Mouse (Mus musculus): Measurements from ENCODE around the gene Adamts18. TPM values are rescaled to one million over a fixed set of nuclear protein-coding genes. Genes with fewer than 3 reads are reported as not detected.

Adamts18 gene
- polyA plus RNA-seq, 1 experiment from 2014 or later = 2.3 TPM

GRCm38 (mm10) chr8:113687889-113688542 is 160.5 kb downstream of the Adamts18 start:
- Histone ChIP-seq H3K4me2 (replicated peaks) (no peak overlapping the region), H3K27ac (no peak overlapping the region), H3K9me3 (ENCODE audit: control insufficient read depth, low read length) (0 out of 2 replicates have a peak, but pooled peaks cover 7% of the 10 kb centered on the region), H3K4me1 (replicated peaks; ENCODE audit: control insufficient read depth, insufficient read depth, low read length) (peaks cover 3% of the 10 kb centered on the region; the same call in 1 of the 2 replicates), H3K9ac (no peak overlapping the region), H3K4me3 (replicated peaks; ENCODE audit: low read length) (no peak overlapping the region), H3K27me3 (ENCODE audit: control insufficient read depth, insufficient read depth, low read length) (no peaks in the 10 kb centered on the region), H3K36me3 (replicated peaks; ENCODE audit: control insufficient read depth, insufficient read depth) (no peaks in the 10 kb centered on the region)
- ATAC-seq (ENCODE audit: low FRiP score) = peak; percentile 17; the same call in 1 of the 2 replicates
- 78% methylated on average over 17 of the region's 17 CpGs for WGBS
- DNase-seq (ENCODE audit: low spot score) = peak; percentile 52

- no peak overlapping the region for H3K4me2 ChIP-seq (replicated peaks)
- ATAC-seq (ENCODE audit: low FRiP score) (no peak), DNase-seq (ENCODE audit: low spot score) (no peak)
- 0 out of 2 replicates have a peak, but pooled peaks cover 6% of the 10 kb centered on the region for H3K9me3 ChIP-seq (ENCODE audit: control insufficient read depth, low read length)
- H3K9ac ChIP-seq = no peak overlapping the region
- H3K4me1 ChIP-seq (replicated peaks; ENCODE audit: control insufficient read depth, insufficient read depth, low read length) = no peaks in the 10 kb centered on the region
- no peak overlapping the region for H3K27ac ChIP-seq
- H3K36me3 ChIP-seq (replicated peaks; ENCODE audit: control insufficient read depth, insufficient read depth) = no peaks in the 10 kb centered on the region
- 71% methylated on average over 3 of the region's 3 CpGs for WGBS
- no peaks in the 10 kb centered on the region for H3K27me3 ChIP-seq (ENCODE audit: control insufficient read depth, insufficient read depth, low read length)
- H3K4me3 ChIP-seq (replicated peaks; ENCODE audit: low read length) = no peak overlapping the region
These were observed 169.2 kb downstream of the Adamts18 start for GRCm38 (mm10) chr8:113679361-113679760.

GRCm38 (mm10) chr8:113676811-113677210 is 171.7 kb downstream of the Adamts18 start:
- H3K4me3 ChIP-seq (replicated peaks; ENCODE audit: low read length) = no peak overlapping the region
- 91% methylated on average over 1 of the region's 1 CpGs for WGBS
- no peaks in the 10 kb centered on the region for H3K36me3 ChIP-seq (replicated peaks; ENCODE audit: control insufficient read depth, insufficient read depth)
- H3K4me2 ChIP-seq (replicated peaks) = no peak overlapping the region
- DNase-seq (ENCODE audit: low spot score) (no peak), ATAC-seq (ENCODE audit: low FRiP score) (no peak)
- H3K9me3 ChIP-seq (ENCODE audit: control insufficient read depth, low read length) = no peaks in the 10 kb centered on the region
- no peaks in the 10 kb centered on the region for H3K4me1 ChIP-seq (replicated peaks; ENCODE audit: control insufficient read depth, insufficient read depth, low read length)
- H3K27ac ChIP-seq = no peak overlapping the region
- no peak overlapping the region for H3K9ac ChIP-seq
- H3K27me3 ChIP-seq (ENCODE audit: control insufficient read depth, insufficient read depth, low read length) = no peaks in the 10 kb centered on the region

- Histone ChIP-seq H3K4me1 (replicated peaks; ENCODE audit: control insufficient read depth, insufficient read depth, low read length) (no peaks in the 10 kb centered on the region), H3K27ac (no peak overlapping the region), H3K4me3 (replicated peaks; ENCODE audit: low read length) (no peak overlapping the region), H3K4me2 (replicated peaks) (no peak overlapping the region), H3K9me3 (ENCODE audit: control insufficient read depth, low read length) (no peaks in the 10 kb centered on the region), H3K27me3 (ENCODE audit: control insufficient read depth, insufficient read depth, low read length) (no peaks in the 10 kb centered on the region), H3K9ac (no peak overlapping the region), H3K36me3 (replicated peaks; ENCODE audit: control insufficient read depth, insufficient read depth) (no peaks in the 10 kb centered on the region)
- DNase-seq (ENCODE audit: low spot score) (no peak), ATAC-seq (ENCODE audit: low FRiP score) (no peak)
- WGBS = 73% methylated on average over 2 of the region's 2 CpGs
These were observed 173.3 kb downstream of the Adamts18 start for GRCm38 (mm10) chr8:113675281-113675680.

- 85% methylated on average over 3 of the region's 3 CpGs for WGBS
- H3K4me3 ChIP-seq (replicated peaks; ENCODE audit: low read length) = no peak overlapping the region
- H3K9me3 ChIP-seq (ENCODE audit: control insufficient read depth, low read length) = no peaks in the 10 kb centered on the region
- H3K27me3 ChIP-seq (ENCODE audit: control insufficient read depth, insufficient read depth, low read length) = no peaks in the 10 kb centered on the region
- no peak for ATAC-seq (ENCODE audit: low FRiP score)
- H3K4me2 ChIP-seq (replicated peaks) = no peak overlapping the region
- no peak overlapping the region for H3K9ac ChIP-seq
- H3K27ac ChIP-seq = no peak overlapping the region
- no peak for DNase-seq (ENCODE audit: low spot score)
- H3K4me1 ChIP-seq (replicated peaks; ENCODE audit: control insufficient read depth, insufficient read depth, low read length) = no peaks in the 10 kb centered on the region
- no peaks in the 10 kb centered on the region for H3K36me3 ChIP-seq (replicated peaks; ENCODE audit: control insufficient read depth, insufficient read depth)
These were observed 173.9 kb downstream of the Adamts18 start for GRCm38 (mm10) chr8:113674611-113675010.

- Histone ChIP-seq H3K36me3 (replicated peaks; ENCODE audit: control insufficient read depth, insufficient read depth) (no peaks in the 10 kb centered on the region), H3K4me2 (replicated peaks) (no peak overlapping the region), H3K4me1 (replicated peaks; ENCODE audit: control insufficient read depth, insufficient read depth, low read length) (no peaks in the 10 kb centered on the region), H3K9ac (no peak overlapping the region), H3K27me3 (ENCODE audit: control insufficient read depth, insufficient read depth, low read length) (no peaks in the 10 kb centered on the region), H3K27ac (no peak overlapping the region), H3K9me3 (ENCODE audit: control insufficient read depth, low read length) (no peaks in the 10 kb centered on the region), H3K4me3 (replicated peaks; ENCODE audit: low read length) (no peak overlapping the region)
- WGBS = 38% methylated on average over 3 of the region's 3 CpGs
- DNase-seq (ENCODE audit: low spot score) (no peak), ATAC-seq (ENCODE audit: low FRiP score) (no peak)
These were observed 175.2 kb downstream of the Adamts18 start for GRCm38 (mm10) chr8:113673300-113673699.

- Histone ChIP-seq H3K9me3 (ENCODE audit: control insufficient read depth, low read length) (no peaks in the 10 kb centered on the region), H3K9ac (no peak overlapping the region), H3K4me3 (replicated peaks; ENCODE audit: low read length) (no peak overlapping the region), H3K27me3 (ENCODE audit: control insufficient read depth, insufficient read depth, low read length) (no peaks in the 10 kb centered on the region), H3K27ac (no peak overlapping the region), H3K4me2 (replicated peaks) (no peak overlapping the region), H3K36me3 (replicated peaks; ENCODE audit: control insufficient read depth, insufficient read depth) (no peaks in the 10 kb centered on the region), H3K4me1 (replicated peaks; ENCODE audit: control insufficient read depth, insufficient read depth, low read length) (no peaks in the 10 kb centered on the region)
- WGBS = 76% methylated on average over 11 of the region's 11 CpGs
- no peak for DNase-seq (ENCODE audit: low spot score)
- ATAC-seq (ENCODE audit: low FRiP score) = peak; percentile 75; the same call in 1 of the 2 replicates
These were observed 175.8 kb downstream of the Adamts18 start for GRCm38 (mm10) chr8:113672599-113673255.

- Histone ChIP-seq H3K9me3 (ENCODE audit: control insufficient read depth, low read length) (no peaks in the 10 kb centered on the region), H3K36me3 (replicated peaks; ENCODE audit: control insufficient read depth, insufficient read depth) (no peaks in the 10 kb centered on the region), H3K4me2 (replicated peaks) (no peak overlapping the region), H3K27ac (no peak overlapping the region), H3K9ac (no peak overlapping the region), H3K4me3 (replicated peaks; ENCODE audit: low read length) (no peak overlapping the region), H3K27me3 (ENCODE audit: control insufficient read depth, insufficient read depth, low read length) (no peaks in the 10 kb centered on the region), H3K4me1 (replicated peaks; ENCODE audit: control insufficient read depth, insufficient read depth, low read length) (0 out of 2 replicates have a peak, but pooled peaks cover 2% of the 10 kb centered on the region)
- no peak for ATAC-seq (ENCODE audit: low FRiP score)
- no peak for DNase-seq (ENCODE audit: low spot score)
- WGBS = 93% methylated on average over 10 of the region's 10 CpGs
These were observed 178.6 kb downstream of the Adamts18 start for GRCm38 (mm10) chr8:113669924-113670323.

- Histone ChIP-seq H3K27ac (no peak overlapping the region), H3K4me2 (replicated peaks) (no peak overlapping the region), H3K36me3 (replicated peaks; ENCODE audit: control insufficient read depth, insufficient read depth) (no peaks in the 10 kb centered on the region), H3K27me3 (ENCODE audit: control insufficient read depth, insufficient read depth, low read length) (no peaks in the 10 kb centered on the region), H3K4me3 (replicated peaks; ENCODE audit: low read length) (no peak overlapping the region), H3K9me3 (ENCODE audit: control insufficient read depth, low read length) (no peaks in the 10 kb centered on the region), H3K4me1 (replicated peaks; ENCODE audit: control insufficient read depth, insufficient read depth, low read length) (0 out of 2 replicates have a peak, but pooled peaks cover 4% of the 10 kb centered on the region), H3K9ac (no peak overlapping the region)
- WGBS = 75% methylated on average over 16 of the region's 16 CpGs
- no peak for DNase-seq (ENCODE audit: low spot score)
- ATAC-seq (ENCODE audit: low FRiP score) = no peak
These were observed 181.7 kb downstream of the Adamts18 start for GRCm38 (mm10) chr8:113666714-113667432.
